Mouse (Mus musculus) MEL (cell line): ENCODE data around the gene Arid1b.

Experiments
- CTCF ChIP-seq, 3 experiments: IDR thresholded peaks in 2 of 3; conservative IDR thresholded peaks in 1 of 3; 2 replicates each; pipeline ENCODE4 v1.5.1; 2011 to 2012; ENCODE audit warnings: low read length in 3 of 3, low read depth in 2 of 3, mild to moderate bottlenecking in 2 of 3, improper control_type of control experiment in 1 of 3, inconsistent platforms in 1 of 3, mixed read lengths in 1 of 3, moderate library complexity in 1 of 3; ENCODE audit not compliant: control insufficient read depth in 1 of 3, insufficient read depth in 1 of 3, poor library complexity in 1 of 3, severe bottlenecking in 1 of 3
- EP300 ChIP-seq, 2 experiments: IDR thresholded peaks; 2 replicates each; pipeline ENCODE4 v1.6.1; 2011; ENCODE audit warnings: improper control_type of control experiment in 2 of 2, low read length in 2 of 2, low read depth in 1 of 2, mild to moderate bottlenecking in 1 of 2
- HCFC1 ChIP-seq: IDR thresholded peaks from 2 replicates; pipeline ENCODE4 v1.6.1; 2012; ENCODE audit warnings: low read depth, mild to moderate bottlenecking, inconsistent platforms, low read length, improper control_type of control experiment, moderate library complexity
- POLR2A ChIP-seq, 2 experiments: IDR thresholded peaks; 2 replicates each; pipeline ENCODE4 v1.6.1; 2011 to 2012; ENCODE audit warnings: low read length in 2 of 2, mild to moderate bottlenecking in 2 of 2, control low read depth in 1 of 2, improper control_type of control experiment in 1 of 2, low read depth in 1 of 2, moderate library complexity in 1 of 2; ENCODE audit not compliant: control insufficient read depth in 1 of 2, insufficient read depth in 1 of 2, poor library complexity in 1 of 2
- POLR2AphosphoS2 ChIP-seq: IDR thresholded peaks from 2 replicates; pipeline ENCODE4 v1.6.1; 2011; ENCODE audit warnings: low read length, improper control_type of control experiment
- USF1 ChIP-seq: IDR thresholded peaks from 2 replicates; pipeline ENCODE4 v1.6.1; 2014; ENCODE audit warnings: low read depth, mild to moderate bottlenecking, inconsistent platforms, low read length, improper control_type of control experiment, moderate library complexity

GRCm38 (mm10) chr17:5254717-5255617 is 260.8 kb downstream of the Arid1b start:
- TF ChIP-seq CTCF (IDR thresholded peaks at IDR 0.05 in 2 of 3, conservative IDR thresholded peaks at IDR 0.05 in 1 of 3; ENCODE audit: control insufficient read depth in 1 of 3, insufficient read depth in 1 of 3, low read depth in 2 of 3, low read length in 3 of 3, poor library complexity in 1 of 3, severe bottlenecking in 1 of 3) (no peak), HCFC1 (no peak), POLR2A (IDR thresholded peaks at IDR 0.05; ENCODE audit: control insufficient read depth in 1 of 2, insufficient read depth in 1 of 2, low read depth in 1 of 2, low read length in 2 of 2, poor library complexity in 1 of 2) (no peak), USF1 (no peak), EP300 (IDR thresholded peaks at IDR 0.05; ENCODE audit: low read depth in 1 of 2, low read length in 2 of 2) (no peak), POLR2AphosphoS2 (no peak)
